Mouse (Mus musculus) C2C12 (cell line): ENCODE results near the gene Chrna4.

Experiments used
- CEBPB ChIP-seq: IDR thresholded peaks from one replicate; pipeline ENCODE4 v1.6.1; 2011; ENCODE audit warnings: low read depth, mild to moderate bottlenecking, control low read depth, moderate library complexity
- CTCF ChIP-seq: IDR thresholded peaks from one replicate; pipeline ENCODE4 v1.5.1; 2011; ENCODE audit not compliant: control insufficient read depth, insufficient read depth, insufficient read length
- MAX ChIP-seq: IDR thresholded peaks from one replicate; pipeline ENCODE4 v1.6.1; 2011; ENCODE audit warnings: mild to moderate bottlenecking, control low read depth
- MYOD1 ChIP-seq: IDR thresholded peaks from one replicate; pipeline ENCODE4 v1.6.1; 2011; ENCODE audit warnings: low read depth; ENCODE audit not compliant: control insufficient read depth, insufficient read length
- MYOG ChIP-seq: IDR thresholded peaks from one replicate; pipeline ENCODE4 v1.6.1; 2011; ENCODE audit not compliant: control insufficient read depth, insufficient read length; ENCODE audit errors: extremely low read depth
- USF1 ChIP-seq: IDR thresholded peaks from one replicate; pipeline ENCODE4 v1.6.1; 2011; ENCODE audit warnings: low read depth, mild to moderate bottlenecking, control low read depth, moderate library complexity

DNA sequence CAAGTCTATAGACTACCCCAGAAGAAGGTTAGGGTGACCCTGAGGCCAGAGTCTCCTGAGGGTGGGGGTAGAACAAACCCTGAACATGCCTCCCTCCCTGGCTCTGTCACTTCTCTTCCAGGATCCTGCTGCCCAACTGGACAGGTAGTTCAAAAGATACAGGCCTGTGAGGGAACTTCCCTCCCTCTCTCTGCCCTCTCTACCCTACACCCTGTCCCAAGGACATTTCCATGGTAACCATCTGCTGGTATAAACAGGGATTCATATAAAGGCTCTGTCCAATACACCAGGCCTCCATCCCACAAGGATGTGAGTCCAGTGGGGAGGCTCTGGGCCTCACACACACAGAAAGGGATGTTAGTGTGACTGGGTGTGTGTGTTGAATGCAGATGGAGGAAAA lies 970 bp downstream of the Chrna4 start:
- no peak for TF ChIP-seq CTCF
- no peak for TF ChIP-seq CEBPB
- no peak for TF ChIP-seq MYOD1
- TF ChIP-seq MAX: no peak
- no peak for TF ChIP-seq USF1
- TF ChIP-seq MYOG: no peak
